Mouse (Mus musculus): Measurements from ENCODE around the gene Srd5a2.

Srd5a2 gene

GRCm38 (mm10) chr17:73985936-73986335 lies 61.8 kb downstream of the Srd5a2 start:
- no peak for DNase-seq (ENCODE audit: low spot score in 2 of 2)

DNA sequence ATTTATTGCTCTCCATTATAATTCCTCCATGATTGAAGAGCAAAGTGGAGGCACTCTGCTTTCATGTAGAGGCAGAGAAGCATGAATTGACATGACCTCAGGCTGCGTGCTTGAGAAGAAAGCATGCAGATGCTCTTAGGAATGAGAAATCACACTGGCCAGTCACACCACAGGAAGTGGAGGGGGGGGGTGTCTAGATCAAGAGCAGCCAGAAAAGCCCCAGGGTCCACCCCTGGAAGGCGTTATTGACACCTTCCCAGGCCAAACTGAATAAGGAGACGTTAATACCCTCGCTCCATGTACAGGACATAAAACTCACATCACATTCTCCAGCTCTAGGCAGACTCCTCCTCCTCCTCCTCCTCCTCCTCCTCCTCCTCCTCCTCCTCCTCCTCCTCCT lies 63.2 kb downstream of the Srd5a2 start:
- no peak for DNase-seq (ENCODE audit: low spot score in 2 of 2)

DNA sequence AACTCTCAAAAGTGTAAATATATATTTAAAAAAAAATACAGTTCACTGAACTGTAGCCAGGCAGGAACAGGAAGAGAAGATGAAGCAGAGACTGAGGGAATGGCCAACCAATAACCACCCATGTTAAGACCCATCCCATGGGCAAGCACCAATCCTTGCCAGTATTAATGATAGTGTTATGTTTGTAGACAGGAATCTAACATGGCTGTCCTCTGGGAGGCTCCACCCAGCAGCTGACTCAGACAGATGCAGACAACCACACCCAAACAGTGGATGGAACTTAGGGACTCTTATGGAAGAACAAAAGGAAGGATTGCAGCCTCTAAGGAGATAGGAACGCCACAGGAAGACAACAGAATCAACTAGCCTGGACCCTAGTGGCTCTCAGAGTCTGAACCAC lies 64.8 kb downstream of the Srd5a2 start:
- DNase-seq (ENCODE audit: low spot score in 2 of 2) = no peak

GRCm38 (mm10) chr17:73976066-73976465 lies 71.7 kb downstream of the Srd5a2 start:
- no peak for DNase-seq (ENCODE audit: low spot score in 2 of 2)

DNA sequence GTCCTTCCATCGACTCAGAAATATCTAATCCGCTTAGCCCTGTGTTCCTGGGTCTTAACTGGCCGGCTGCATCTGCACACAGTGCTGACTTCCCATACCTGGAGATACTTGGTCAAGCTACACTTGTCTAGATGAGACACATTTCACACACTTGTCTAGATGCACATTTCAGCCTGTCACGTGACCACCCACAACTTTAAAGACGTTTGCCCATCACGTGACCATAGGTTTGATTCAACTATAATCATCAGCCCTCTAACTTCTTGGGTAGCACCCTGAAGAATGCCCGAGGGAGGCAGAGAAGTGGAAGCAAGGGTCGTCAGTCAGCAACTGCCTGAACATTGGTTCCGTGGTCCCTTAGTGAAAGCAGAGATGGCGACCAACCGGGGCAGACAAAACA lies 75.1 kb downstream of the Srd5a2 start:
- no peak for DNase-seq (ENCODE audit: low spot score in 2 of 2)

- DNase-seq (ENCODE audit: low spot score in 2 of 2) = no peak
These were observed 76.4 kb downstream of the Srd5a2 start for GRCm38 (mm10) chr17:73971291-73971690.

GRCm38 (mm10) chr17:73970361-73971027 lies 77.2 kb downstream of the Srd5a2 start:
- peak; percentile 69 to 81 for DNase-seq (ENCODE audit: low spot score in 2 of 2)

Measured in urinary bladder, postnatal 36 days (tissue).